Mouse (Mus musculus) liver, adult 2 months (tissue): Measurements from ENCODE around the gene Gm813.

ENCODE experiments used
- CTCF ChIP-seq: fragments of 200-500 bp; IDR thresholded peaks from 2 replicates; pipeline ENCODE4 v1.5.1; 2011; ENCODE audit warnings: low read depth, low read length, control low read depth
- POLR2A ChIP-seq: fragments of 200-500 bp; IDR thresholded peaks from 2 replicates; pipeline ENCODE4 v1.6.1; 2011; ENCODE audit warnings: low read length, control low read depth; ENCODE audit not compliant: insufficient read depth; ENCODE audit errors: extremely low read depth

DNA sequence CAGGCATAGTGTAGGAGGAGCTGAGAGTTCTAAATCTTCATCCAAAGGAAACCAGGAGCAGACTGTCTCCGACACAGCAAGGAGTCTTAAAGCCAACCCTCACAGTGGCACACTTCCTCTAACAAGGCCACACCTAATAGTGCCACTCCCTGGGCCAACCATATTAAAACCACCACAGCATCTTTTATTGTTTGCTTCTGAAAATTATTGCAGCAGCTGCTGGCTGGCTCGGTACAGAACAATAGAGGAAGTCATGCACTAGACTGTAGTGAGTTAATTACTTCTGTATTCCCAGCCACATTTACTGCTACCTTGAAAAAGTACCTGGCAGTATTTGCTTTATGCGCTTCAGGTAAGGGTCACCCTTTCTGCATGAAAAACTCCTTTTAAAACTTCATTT lies 3.8 kb downstream of the Gm813 start:
- TF ChIP-seq CTCF (no peak), POLR2A (no peak)
